Mouse (Mus musculus) regulatory T cell (primary cell): ENCODE data around the gene Rpl13.
"Not testable (repeated sequence)": the region's sequence is repeated elsewhere in the genome, so short reads cannot be mapped to it uniquely, and the experiment has no call there.

Experiments used
- in situ Hi-C: fragments of 300-600 bp; cut with MboI, MseI; formaldehyde crosslinking; loops from one replicate; pipeline ENCODE4 v1.15.1; 2025; ENCODE audit warnings: high pct_unique_total_duplicates

Gene Rpl13

GRCm38 (mm10) chr8:123101735-123102685 is at the start of gene Rpl13:
Gene Rpl13 (plus strand): TSS chr8:123102350.
- in situ Hi-C loops, result no loop called here

GRCm38 (mm10) chr8:123062721-123063120 is 39.4 kb upstream of the Rpl13 start, which contains the start of gene Spg7:
Gene Spg7 (plus strand): TSS chr8:123062942.
- in situ Hi-C loops, result no loop called here

GRCm38 (mm10) chr8:123064072-123064471 is 38.1 kb upstream of the Rpl13 start:
- in situ Hi-C loops, result no loop called here

GRCm38 (mm10) chr8:123064809-123065213 is 37.3 kb upstream of the Rpl13 start:
- in situ Hi-C loops, result no loop called here

GRCm38 (mm10) chr8:123065214-123066100 is 36.7 kb upstream of the Rpl13 start:
- in situ Hi-C loops, result no loop called here

- in situ Hi-C loops, result no loop called here
Observed at GRCm38 (mm10) chr8:123066101-123066683, 36.0 kb upstream of the Rpl13 start.

- in situ Hi-C loops, result no loop called here
Observed at GRCm38 (mm10) chr8:123071176-123071575, 31.0 kb upstream of the Rpl13 start.

GRCm38 (mm10) chr8:123077213-123077612 is 24.9 kb upstream of the Rpl13 start:
- in situ Hi-C loops, result no loop called here

- in situ Hi-C loops, result no loop called here
Observed at GRCm38 (mm10) chr8:123082993-123083392, 19.2 kb upstream of the Rpl13 start.

GRCm38 (mm10) chr8:123083610-123084009 is 18.5 kb upstream of the Rpl13 start:
- in situ Hi-C loops, result no loop called here

GRCm38 (mm10) chr8:123087289-123087688 is 14.9 kb upstream of the Rpl13 start:
- in situ Hi-C loops, result no loop called here

- in situ Hi-C loops, result loop anchor here (5.0 kb wide), 1 partner anchor 40 kb away; no protein-coding TSS in a partner anchor
Observed at GRCm38 (mm10) chr8:123097216-123097615, 4.9 kb upstream of the Rpl13 start.

- in situ Hi-C loops, result loop anchor here (5.0 kb wide), 1 partner anchor 41 kb away; no protein-coding TSS in a partner anchor
Observed at GRCm38 (mm10) chr8:123097786-123098584, 4.2 kb upstream of the Rpl13 start.

GRCm38 (mm10) chr8:123100288-123100687 is 1.9 kb upstream of the Rpl13 start:
- in situ Hi-C loops, result no loop called here

- in situ Hi-C loops, result no loop called here
Observed at GRCm38 (mm10) chr8:123101244-123101643, 906 bp upstream of the Rpl13 start.

- in situ Hi-C loops, result not testable (repeated sequence)
Observed at GRCm38 (mm10) chr8:123102855-123103254, 705 bp downstream of the Rpl13 start.

GRCm38 (mm10) chr8:123103285-123103684 is 1.1 kb downstream of the Rpl13 start:
- in situ Hi-C loops, result no loop called here

- in situ Hi-C loops, result no loop called here
Observed at GRCm38 (mm10) chr8:123104046-123104767, 2.1 kb downstream of the Rpl13 start.

GRCm38 (mm10) chr8:123105553-123106326 is 3.6 kb downstream of the Rpl13 start:
- in situ Hi-C loops, result no loop called here
